Mouse (Mus musculus): ENCODE data around the gene Fabp7. TPM values are rescaled to one million over a fixed set of nuclear protein-coding genes. Genes with fewer than 3 reads are reported as not detected.

Fabp7 gene
- polyA plus RNA-seq, 1 experiment, result 523 TPM

DNA sequence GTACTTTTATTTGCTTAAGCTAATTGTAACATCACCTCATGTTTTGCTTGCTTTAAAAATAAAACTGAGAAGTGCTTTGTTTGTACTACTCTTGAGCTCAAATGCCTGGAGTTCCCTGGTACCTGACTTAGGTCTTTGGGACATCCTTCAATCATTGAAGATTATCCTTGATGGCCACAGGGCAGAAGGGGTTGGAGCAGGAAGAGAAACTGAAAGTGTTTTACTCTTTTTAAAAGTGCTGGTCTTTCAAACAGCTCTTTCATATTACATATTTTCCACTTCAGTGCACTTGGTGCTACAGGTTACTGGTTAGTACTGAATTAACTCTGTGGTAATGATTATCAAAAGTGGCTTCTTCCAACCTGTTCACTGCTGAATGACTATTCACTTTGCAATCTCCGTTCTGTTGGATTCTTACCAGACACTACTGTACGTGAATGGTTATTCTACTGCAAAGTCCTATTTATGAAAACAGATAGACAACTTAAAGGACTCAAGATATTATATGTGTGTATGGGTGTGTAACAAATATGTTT is 29.4 kb upstream of the Fabp7 start:
- 89% methylated on average over 2 of the region's 2 CpGs for WGBS
- TF ChIP-seq CTCF (IDR thresholded peaks at IDR 0.05; ENCODE audit: insufficient read depth, low read depth, low read length) (no peak), POLR2A (IDR thresholded peaks at IDR 0.05; ENCODE audit: insufficient read depth, low read depth, low read length) (no peak)

DNA sequence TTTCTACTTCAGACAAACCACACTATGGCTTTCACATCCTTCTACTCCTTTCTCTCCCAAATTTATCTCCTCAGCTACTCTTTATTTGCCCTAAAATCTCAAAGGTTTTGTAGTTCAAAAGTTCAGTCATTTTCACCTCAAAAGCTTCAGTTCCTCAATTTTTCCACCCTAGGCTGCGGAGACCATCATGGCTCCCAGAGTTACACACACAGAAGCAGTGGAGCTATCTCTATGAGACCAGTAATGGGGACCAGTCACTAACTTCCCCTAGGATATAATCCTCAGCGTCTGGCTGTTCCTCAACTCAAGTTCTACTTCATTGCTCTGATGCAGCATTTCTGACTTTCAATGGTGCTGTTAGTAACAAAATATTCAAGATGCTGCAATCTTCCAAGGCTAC is 25.7 kb upstream of the Fabp7 start:
- H3K27ac ChIP-seq (ENCODE audit: insufficient read depth, low read depth, low read length), result no peak overlapping the region
- H3K4me1 ChIP-seq (ENCODE audit: control insufficient read depth, insufficient read depth, low read length), result no peaks in the 10 kb centered on the region
- 96% methylated on average over 2 of the region's 2 CpGs for WGBS
- no peak for TF ChIP-seq CTCF (IDR thresholded peaks at IDR 0.05; ENCODE audit: insufficient read depth, low read depth, low read length)
- no peak overlapping the region for H3K4me3 ChIP-seq (ENCODE audit: insufficient read depth, low read depth, low read length)

More for the DNA sequence above, 29.4 kb upstream of the Fabp7 start:
- Histone ChIP-seq H3K27ac (ENCODE audit: insufficient read depth, low read depth, low read length) (no peak overlapping the region), H3K4me3 (ENCODE audit: insufficient read depth, low read depth, low read length) (no peak overlapping the region), H3K4me1 (ENCODE audit: control insufficient read depth, insufficient read depth, low read length) (no peaks in the 10 kb centered on the region)

DNA sequence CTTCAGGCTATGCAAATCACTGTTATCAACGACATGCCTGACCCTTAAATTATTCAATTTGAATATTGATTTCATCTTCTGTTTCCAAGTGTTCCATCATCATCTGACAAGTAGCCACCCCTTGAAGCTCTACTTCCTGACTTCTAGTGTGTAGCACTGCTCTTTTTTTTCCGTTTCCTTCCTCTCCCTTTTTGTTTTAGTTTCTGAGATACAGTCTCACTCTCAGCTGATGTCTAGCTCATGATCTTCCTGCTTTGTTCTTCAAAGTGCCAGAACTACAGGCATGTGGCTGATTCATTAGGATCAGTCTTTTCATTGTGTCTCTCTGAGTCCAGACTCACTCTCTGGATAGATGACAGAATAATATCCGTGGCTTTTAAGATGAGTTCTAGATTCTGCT is 24.0 kb upstream of the Fabp7 start:
- 71% methylated on average over 3 of the region's 3 CpGs for WGBS

DNA sequence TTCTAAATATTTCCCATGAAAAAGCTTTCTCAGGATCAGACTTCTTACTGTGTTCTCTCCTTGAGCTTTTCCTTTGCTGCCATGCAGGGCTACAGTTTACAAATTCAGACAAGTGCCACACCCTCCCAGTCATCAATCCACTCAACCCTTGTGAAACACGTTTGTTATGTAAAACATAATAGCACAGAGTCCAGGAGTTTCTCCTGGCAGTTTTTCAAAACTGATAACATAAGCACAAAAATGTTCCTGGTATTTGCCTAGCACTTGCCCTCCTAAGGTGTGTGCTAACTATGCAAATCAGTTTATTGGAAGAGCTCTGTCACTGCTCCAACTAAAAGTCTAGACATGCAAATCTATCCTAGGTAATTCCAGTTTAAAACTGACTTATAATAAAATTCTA is 21.6 kb upstream of the Fabp7 start:
- TF ChIP-seq CTCF (IDR thresholded peaks at IDR 0.05; ENCODE audit: insufficient read depth, low read depth, low read length), result no peak
- TF ChIP-seq POLR2A (IDR thresholded peaks at IDR 0.05; ENCODE audit: insufficient read depth, low read depth, low read length), result no peak
- WGBS, result 36% methylated on average over 1 of the region's 1 CpGs
- H3K4me3 ChIP-seq (ENCODE audit: insufficient read depth, low read depth, low read length), result no peak overlapping the region
- H3K27ac ChIP-seq (ENCODE audit: insufficient read depth, low read depth, low read length), result no peak overlapping the region
- no peaks in the 10 kb centered on the region for H3K4me1 ChIP-seq (ENCODE audit: control insufficient read depth, insufficient read depth, low read length)

More for the DNA sequence above, 24.0 kb upstream of the Fabp7 start:
- no peak overlapping the region for H3K4me3 ChIP-seq (ENCODE audit: insufficient read depth, low read depth, low read length)
- no peaks in the 10 kb centered on the region for H3K4me1 ChIP-seq (ENCODE audit: control insufficient read depth, insufficient read depth, low read length)
- no peak for TF ChIP-seq POLR2A (IDR thresholded peaks at IDR 0.05; ENCODE audit: insufficient read depth, low read depth, low read length)
- no peak for TF ChIP-seq CTCF (IDR thresholded peaks at IDR 0.05; ENCODE audit: insufficient read depth, low read depth, low read length)
- H3K27ac ChIP-seq (ENCODE audit: insufficient read depth, low read depth, low read length), result no peak overlapping the region

DNA sequence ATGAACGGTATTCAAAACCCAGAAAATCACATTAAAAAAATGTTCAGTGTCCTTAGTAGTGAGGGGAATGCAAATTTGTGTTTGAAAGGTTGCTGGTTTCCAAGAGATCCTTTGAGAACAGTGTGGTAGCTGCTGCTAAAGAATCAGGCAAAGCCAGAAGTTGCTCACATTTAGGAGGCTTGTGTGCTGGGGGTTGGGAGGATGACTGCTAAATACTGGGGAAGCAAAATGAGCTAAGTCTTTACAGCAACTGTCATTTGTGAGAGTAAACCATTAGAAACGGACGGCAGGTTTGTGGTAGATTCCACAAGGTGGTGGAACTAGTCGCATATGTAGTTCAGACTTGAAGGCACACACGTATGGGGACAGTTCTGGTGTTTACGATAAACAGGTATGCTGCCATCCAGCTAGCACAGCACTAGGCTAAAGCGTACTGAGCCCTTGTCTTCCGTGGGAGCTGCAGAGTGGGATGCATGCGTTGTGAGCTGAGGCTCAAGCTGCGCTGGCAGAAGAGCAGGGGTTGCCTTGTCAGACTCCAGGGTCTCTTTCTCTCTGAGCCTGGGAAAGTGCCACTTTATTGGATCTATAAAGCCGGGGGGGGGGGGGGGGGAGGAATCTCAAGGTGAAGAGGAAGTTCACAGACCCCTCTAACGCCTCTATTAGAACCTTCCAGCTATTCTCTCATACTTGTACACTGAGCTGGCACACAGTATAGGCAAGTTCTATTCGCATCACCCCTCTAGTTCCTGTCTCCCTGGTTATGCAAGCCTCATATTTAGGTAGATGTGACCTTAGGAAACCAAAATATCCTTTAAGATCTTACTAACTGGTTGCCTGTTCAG is 1.2 kb upstream of the Fabp7 start:
- H3K27ac ChIP-seq (ENCODE audit: insufficient read depth, low read depth, low read length), result no peak overlapping the region; the same call in 1 of the 2 replicates
- 17% methylated on average over 13 of the region's 13 CpGs for WGBS

DNA sequence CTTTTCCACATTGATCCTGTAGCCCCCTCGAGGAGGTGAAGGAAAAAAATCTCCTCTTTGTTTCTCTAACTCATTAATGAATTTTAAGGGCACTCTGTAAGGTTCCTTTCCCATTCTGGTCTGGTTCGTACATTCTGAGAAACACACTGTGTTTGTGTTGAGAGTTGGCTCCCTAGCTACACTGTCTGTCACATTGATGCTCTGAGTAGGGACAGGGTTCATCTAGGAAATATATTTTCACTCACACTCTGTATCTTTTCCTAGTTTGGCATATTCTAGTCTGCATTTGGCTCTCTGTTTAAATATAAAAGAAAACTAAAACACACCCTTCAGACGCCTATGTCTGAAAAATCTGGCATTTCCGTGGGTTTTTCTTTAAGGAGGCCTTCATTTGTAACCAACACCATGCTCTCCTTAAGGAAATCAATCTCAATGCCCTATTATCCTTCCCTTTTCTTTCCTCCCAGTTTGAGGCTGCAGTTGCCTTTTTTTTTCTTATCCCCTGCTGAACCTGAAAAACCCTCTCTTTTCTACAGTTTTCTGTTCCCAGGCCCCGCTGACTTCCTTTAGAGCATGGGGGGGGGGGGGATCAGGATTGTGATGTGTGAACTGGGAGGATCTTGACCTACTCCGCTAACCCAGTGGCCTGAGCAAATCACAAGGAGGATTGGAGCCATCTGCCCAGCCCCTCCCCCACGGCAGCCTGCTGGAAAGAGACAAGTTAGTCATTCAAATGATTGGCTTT is 378 bp upstream of the Fabp7 start:
- no peak for TF ChIP-seq CTCF (IDR thresholded peaks at IDR 0.05; ENCODE audit: insufficient read depth, low read depth, low read length)
- Histone ChIP-seq H3K4me1 (ENCODE audit: control insufficient read depth, insufficient read depth, low read length) (no peaks in the 10 kb centered on the region; the same call in 1 of the 2 replicates), H3K4me3 (ENCODE audit: insufficient read depth, low read depth, low read length) (no peak overlapping the region), H3K27ac (ENCODE audit: insufficient read depth, low read depth, low read length) (no peak overlapping the region)
- WGBS, result 23% methylated on average over 7 of the region's 7 CpGs

More for the DNA sequence above, 1.2 kb upstream of the Fabp7 start:
- no peaks in the 10 kb centered on the region; the same call in 1 of the 2 replicates for H3K4me1 ChIP-seq (ENCODE audit: control insufficient read depth, insufficient read depth, low read length)
- TF ChIP-seq CTCF (IDR thresholded peaks at IDR 0.05; ENCODE audit: insufficient read depth, low read depth, low read length) (no peak), POLR2A (IDR thresholded peaks at IDR 0.05; ENCODE audit: insufficient read depth, low read depth, low read length) (no peak)
- H3K4me3 ChIP-seq (ENCODE audit: insufficient read depth, low read depth, low read length), result no peak overlapping the region

DNA sequence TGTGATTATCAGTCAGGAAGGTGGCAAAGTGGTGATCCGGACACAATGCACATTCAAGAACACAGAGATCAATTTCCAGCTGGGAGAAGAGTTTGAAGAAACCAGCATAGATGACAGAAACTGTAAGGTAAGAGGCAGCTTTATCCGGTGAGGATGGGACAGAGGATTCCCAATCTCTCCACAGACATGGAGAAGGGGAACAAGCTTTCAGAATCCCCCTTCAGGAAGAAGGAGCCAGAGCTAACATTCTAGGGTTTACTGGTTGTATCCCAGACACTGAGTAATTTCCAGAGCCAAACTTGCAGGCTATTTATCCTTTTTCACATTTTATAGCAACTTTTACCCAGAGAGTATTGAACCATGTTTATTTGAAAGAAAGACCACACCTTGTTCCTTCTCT is 871 bp downstream of the Fabp7 start:
- Histone ChIP-seq H3K4me1 (ENCODE audit: control insufficient read depth, insufficient read depth, low read length) (no peaks in the 10 kb centered on the region; the same call in 1 of the 2 replicates), H3K27ac (ENCODE audit: insufficient read depth, low read depth, low read length) (no peak overlapping the region), H3K4me3 (ENCODE audit: insufficient read depth, low read depth, low read length) (peak overlapping the region; percentile 7; the same call in 1 of the 2 replicates)
- WGBS, result 47% methylated on average over 2 of the region's 2 CpGs
- TF ChIP-seq POLR2A (IDR thresholded peaks at IDR 0.05; ENCODE audit: insufficient read depth, low read depth, low read length), result no peak
- TF ChIP-seq CTCF (IDR thresholded peaks at IDR 0.05; ENCODE audit: insufficient read depth, low read depth, low read length), result no peak

DNA sequence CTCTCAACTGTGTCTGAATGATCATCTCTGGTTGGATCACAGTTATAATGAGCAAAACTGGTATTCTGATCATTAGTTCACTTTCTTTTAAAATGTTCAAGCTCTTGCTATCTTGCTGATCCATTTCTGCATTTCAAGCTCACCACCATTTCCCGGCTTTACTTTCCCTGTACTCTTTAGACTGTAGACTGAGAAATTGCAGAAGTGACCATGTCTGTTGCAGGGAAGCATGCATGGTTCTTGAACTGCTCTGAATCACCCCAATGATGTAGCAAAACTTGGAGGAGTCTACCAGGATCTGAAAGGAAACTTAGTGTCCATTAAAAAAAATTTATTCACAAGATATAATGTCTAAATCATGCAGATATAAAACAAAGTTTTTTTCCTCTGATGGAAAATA is 8.3 kb downstream of the Fabp7 start:
- Histone ChIP-seq H3K27ac (ENCODE audit: insufficient read depth, low read depth, low read length) (no peak overlapping the region), H3K4me3 (ENCODE audit: insufficient read depth, low read depth, low read length) (no peak overlapping the region), H3K4me1 (ENCODE audit: control insufficient read depth, insufficient read depth, low read length) (peaks cover 9% of the 10 kb centered on the region)
- TF ChIP-seq POLR2A (IDR thresholded peaks at IDR 0.05; ENCODE audit: insufficient read depth, low read depth, low read length) (no peak), CTCF (IDR thresholded peaks at IDR 0.05; ENCODE audit: insufficient read depth, low read depth, low read length) (no peak)
- WGBS, result 91% methylated on average over 1 of the region's 1 CpGs

DNA sequence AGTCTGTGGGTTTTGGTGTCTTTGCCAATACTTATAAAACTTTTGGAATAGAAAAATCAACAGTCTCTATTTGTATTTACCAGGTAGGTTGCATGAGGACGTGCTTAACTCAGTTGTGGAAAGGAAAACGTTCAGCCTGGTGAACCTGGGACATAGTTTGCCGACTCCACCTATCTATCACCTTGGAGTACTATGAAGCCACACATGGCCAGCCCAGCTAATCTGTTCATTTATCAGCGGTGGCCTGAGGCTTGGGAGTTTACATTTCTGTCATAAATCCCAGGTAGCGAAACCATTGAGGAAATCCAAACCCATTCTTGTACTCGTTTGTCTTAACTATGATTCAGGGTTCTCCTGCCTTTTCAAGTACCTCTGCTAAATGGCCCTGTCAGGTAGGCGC is 9.3 kb downstream of the Fabp7 start, which contains the start of gene Smpdl3a:
Gene Smpdl3a (plus strand): TSS at position 318 of the 400 bp plus-strand sequence.
- Histone ChIP-seq H3K4me3 (ENCODE audit: insufficient read depth, low read depth, low read length) (peak within 1 kb of the TSS; percentile 62), H3K27ac (ENCODE audit: insufficient read depth, low read depth, low read length) (peak within 1 kb of the TSS; percentile 60), H3K4me1 (ENCODE audit: control insufficient read depth, insufficient read depth, low read length) (peaks cover 9% of the 10 kb centered on the region)
- no peak for TF ChIP-seq CTCF (IDR thresholded peaks at IDR 0.05; ENCODE audit: insufficient read depth, low read depth, low read length)
- no peak for TF ChIP-seq POLR2A (IDR thresholded peaks at IDR 0.05; ENCODE audit: insufficient read depth, low read depth, low read length)
- 85% methylated on average over 7 of the region's 7 CpGs for WGBS

Data from olfactory bulb, adult 2 months (tissue).